Mouse (Mus musculus): Measurements from ENCODE around the gene Brsk2. TPM values are rescaled to one million over a fixed set of nuclear protein-coding genes. Genes with fewer than 3 reads are reported as not detected.

Gene Brsk2
- polyA plus RNA-seq, 1 experiment, result not detected

- TF ChIP-seq GATA1 (IDR thresholded peaks at IDR 0.05; ENCODE audit: borderline replicate concordance, low read length) (no peak), FLI1 (IDR thresholded peaks at IDR 0.05; ENCODE audit: low read length) (no peak)
- H3K4me3 ChIP-seq (replicated peaks), result no peak overlapping the region
- H3K27me3 ChIP-seq (replicated peaks), result peaks cover 87% of the 10 kb centered on the region
- H3K9me3 ChIP-seq, result no peaks in the 10 kb centered on the region
- no peaks in the 10 kb centered on the region for H3K36me3 ChIP-seq (replicated peaks; ENCODE audit: low read length)
- peaks cover 3% of the 10 kb centered on the region for H3K4me1 ChIP-seq
Measured at GRCm38 (mm10) chr7:141934128-141934898, 15.2 kb upstream of the Brsk2 start.

GRCm38 (mm10) chr7:141934951-141935350 is 14.6 kb upstream of the Brsk2 start:
- Histone ChIP-seq H3K4me3 (replicated peaks) (no peak overlapping the region), H3K36me3 (replicated peaks; ENCODE audit: low read length) (no peaks in the 10 kb centered on the region), H3K27me3 (replicated peaks) (peaks cover 88% of the 10 kb centered on the region), H3K9me3 (no peaks in the 10 kb centered on the region), H3K4me1 (no peaks in the 10 kb centered on the region)
- TF ChIP-seq GATA1 (IDR thresholded peaks at IDR 0.05; ENCODE audit: borderline replicate concordance, low read length) (no peak), FLI1 (IDR thresholded peaks at IDR 0.05; ENCODE audit: low read length) (no peak)

- Histone ChIP-seq H3K4me3 (replicated peaks) (no peak overlapping the region), H3K4me1 (peaks cover 4% of the 10 kb centered on the region; the same call in 1 of the 2 replicates), H3K9me3 (no peaks in the 10 kb centered on the region), H3K36me3 (replicated peaks; ENCODE audit: low read length) (no peaks in the 10 kb centered on the region), H3K27me3 (replicated peaks) (peaks cover 93% of the 10 kb centered on the region)
- TF ChIP-seq FLI1 (IDR thresholded peaks at IDR 0.05; ENCODE audit: low read length), result no peak
- no peak for TF ChIP-seq GATA1 (IDR thresholded peaks at IDR 0.05; ENCODE audit: borderline replicate concordance, low read length)
Measured at GRCm38 (mm10) chr7:141943444-141943843, 6.1 kb upstream of the Brsk2 start.

GRCm38 (mm10) chr7:141945927-141946326 is 3.6 kb upstream of the Brsk2 start:
- Histone ChIP-seq H3K4me1 (peaks cover 22% of the 10 kb centered on the region), H3K4me3 (replicated peaks) (no peak overlapping the region), H3K27me3 (replicated peaks) (peaks cover 98% of the 10 kb centered on the region), H3K36me3 (replicated peaks; ENCODE audit: low read length) (no peaks in the 10 kb centered on the region), H3K9me3 (no peaks in the 10 kb centered on the region)
- TF ChIP-seq FLI1 (IDR thresholded peaks at IDR 0.05; ENCODE audit: low read length), result no peak
- TF ChIP-seq GATA1 (IDR thresholded peaks at IDR 0.05; ENCODE audit: borderline replicate concordance, low read length), result no peak

GRCm38 (mm10) chr7:141947512-141947911 is 2.0 kb upstream of the Brsk2 start:
- Histone ChIP-seq H3K36me3 (replicated peaks; ENCODE audit: low read length) (no peaks in the 10 kb centered on the region), H3K4me1 (peaks cover 22% of the 10 kb centered on the region), H3K27me3 (replicated peaks) (peaks cover 99% of the 10 kb centered on the region), H3K4me3 (replicated peaks) (no peak overlapping the region), H3K9me3 (peaks cover 11% of the 10 kb centered on the region)
- TF ChIP-seq FLI1 (IDR thresholded peaks at IDR 0.05; ENCODE audit: low read length) (no peak), GATA1 (IDR thresholded peaks at IDR 0.05; ENCODE audit: borderline replicate concordance, low read length) (no peak)

GRCm38 (mm10) chr7:141948045-141948444 is 1.5 kb upstream of the Brsk2 start:
- Histone ChIP-seq H3K36me3 (replicated peaks; ENCODE audit: low read length) (no peaks in the 10 kb centered on the region), H3K27me3 (replicated peaks) (peaks cover 99% of the 10 kb centered on the region), H3K4me3 (replicated peaks) (no peak overlapping the region), H3K9me3 (peaks cover 17% of the 10 kb centered on the region), H3K4me1 (peaks cover 22% of the 10 kb centered on the region)
- no peak for TF ChIP-seq GATA1 (IDR thresholded peaks at IDR 0.05; ENCODE audit: borderline replicate concordance, low read length)
- TF ChIP-seq FLI1 (IDR thresholded peaks at IDR 0.05; ENCODE audit: low read length), result no peak

- H3K27me3 ChIP-seq (replicated peaks), result peaks cover 99% of the 10 kb centered on the region
- peaks cover 20% of the 10 kb centered on the region for H3K9me3 ChIP-seq
- H3K4me3 ChIP-seq (replicated peaks), result peak overlapping the region; percentile 84
- H3K4me1 ChIP-seq, result peaks cover 22% of the 10 kb centered on the region
- TF ChIP-seq GATA1 (IDR thresholded peaks at IDR 0.05; ENCODE audit: borderline replicate concordance, low read length) (no peak), FLI1 (IDR thresholded peaks at IDR 0.05; ENCODE audit: low read length) (no peak)
- no peaks in the 10 kb centered on the region for H3K36me3 ChIP-seq (replicated peaks; ENCODE audit: low read length)
Measured at GRCm38 (mm10) chr7:141949799-141950103, 200 bp downstream of the Brsk2 start.

- peaks cover 99% of the 10 kb centered on the region for H3K27me3 ChIP-seq (replicated peaks)
- H3K9me3 ChIP-seq, result peaks cover 20% of the 10 kb centered on the region
Measured at GRCm38 (mm10) chr7:141950104-141951013, 808 bp downstream of the Brsk2 start.

GRCm38 (mm10) chr7:141951821-141952220 is 2.3 kb downstream of the Brsk2 start:
- H3K27me3 ChIP-seq (replicated peaks), result peaks cover 99% of the 10 kb centered on the region
- no peaks in the 10 kb centered on the region for H3K36me3 ChIP-seq (replicated peaks; ENCODE audit: low read length)
- no peak overlapping the region for H3K4me3 ChIP-seq (replicated peaks)
- H3K4me1 ChIP-seq, result peaks cover 18% of the 10 kb centered on the region
- TF ChIP-seq FLI1 (IDR thresholded peaks at IDR 0.05; ENCODE audit: low read length) (no peak), GATA1 (IDR thresholded peaks at IDR 0.05; ENCODE audit: borderline replicate concordance, low read length) (no peak)
- H3K9me3 ChIP-seq, result peaks cover 20% of the 10 kb centered on the region

More at GRCm38 (mm10) chr7:141950104-141951013, 808 bp downstream of the Brsk2 start:
- H3K36me3 ChIP-seq (replicated peaks; ENCODE audit: low read length), result no peaks in the 10 kb centered on the region
- H3K4me1 ChIP-seq, result peaks cover 22% of the 10 kb centered on the region
- H3K4me3 ChIP-seq (replicated peaks), result peak overlapping the region; percentile 84
- TF ChIP-seq FLI1 (IDR thresholded peaks at IDR 0.05; ENCODE audit: low read length) (no peak), GATA1 (IDR thresholded peaks at IDR 0.05; ENCODE audit: borderline replicate concordance, low read length) (no peak)

- H3K27me3 ChIP-seq (replicated peaks), result peaks cover 99% of the 10 kb centered on the region
- H3K4me3 ChIP-seq (replicated peaks), result no peak overlapping the region
- peaks cover 20% of the 10 kb centered on the region for H3K9me3 ChIP-seq
- TF ChIP-seq GATA1 (IDR thresholded peaks at IDR 0.05; ENCODE audit: borderline replicate concordance, low read length) (no peak), FLI1 (IDR thresholded peaks at IDR 0.05; ENCODE audit: low read length) (no peak)
- no peaks in the 10 kb centered on the region for H3K36me3 ChIP-seq (replicated peaks; ENCODE audit: low read length)
- H3K4me1 ChIP-seq, result peaks cover 18% of the 10 kb centered on the region
Measured at GRCm38 (mm10) chr7:141952920-141953319, 3.4 kb downstream of the Brsk2 start.
